Mouse (Mus musculus): ENCODE data around the gene Mup17. TPM values are rescaled to one million over a fixed set of nuclear protein-coding genes. Genes with fewer than 3 reads are reported as not detected.
"Not testable (repeated sequence)": the region's sequence is repeated elsewhere in the genome, so short reads cannot be mapped to it uniquely, and the experiment has no call there.

Gene Mup17
- total RNA-seq (2015): not detected in 2 replicates
- not detected in 2 replicates for total RNA-seq (2017)

DNA sequence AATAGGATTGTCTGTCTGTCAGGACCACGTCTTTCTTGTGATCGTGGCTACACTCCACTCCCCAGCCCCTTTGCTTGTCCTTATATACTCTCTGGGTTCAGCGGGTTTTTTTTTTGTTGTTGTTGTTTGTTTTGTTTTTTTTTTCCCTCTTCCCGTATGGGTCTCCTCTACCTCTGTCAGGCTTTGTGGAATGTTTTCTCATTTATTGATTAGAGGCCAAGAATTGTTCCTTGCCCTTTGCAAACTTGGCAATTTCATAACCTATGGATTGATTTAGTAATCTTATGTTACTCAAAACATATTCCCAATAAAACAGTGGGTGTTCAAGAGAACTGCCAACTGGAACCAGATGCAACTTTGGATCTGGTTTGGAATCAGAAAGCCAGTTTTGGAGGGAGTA, at the start of gene Mup17:
Mup17 (minus strand) TSS at position 101 of the 400 bp plus-strand sequence.
- not testable (repeated sequence) for ATAC-seq (ENCODE audit: poor library complexity, severe bottlenecking)

DNA sequence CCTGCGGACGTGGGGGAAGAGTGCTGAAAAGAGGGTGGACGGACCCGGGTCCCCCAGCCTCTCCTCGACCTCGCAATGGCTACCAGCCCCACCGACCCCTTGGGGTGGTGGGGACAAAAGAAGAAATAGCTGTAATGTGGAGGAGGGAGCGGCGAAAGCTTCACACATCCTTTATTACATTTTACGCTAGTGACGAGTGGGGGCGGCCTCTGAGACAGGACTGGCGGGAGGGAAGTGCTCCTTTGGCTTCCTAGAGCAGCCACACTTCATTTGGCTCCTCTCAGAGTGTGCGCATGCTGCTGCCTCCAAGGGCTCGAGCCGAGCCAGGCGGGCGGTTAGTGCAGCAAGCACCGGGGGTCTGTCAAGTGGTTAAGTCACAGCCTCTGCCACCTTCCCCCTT, 24.1 kb downstream of the Mup17 start:
- ATAC-seq (ENCODE audit: poor library complexity, severe bottlenecking): not testable (repeated sequence)

DNA sequence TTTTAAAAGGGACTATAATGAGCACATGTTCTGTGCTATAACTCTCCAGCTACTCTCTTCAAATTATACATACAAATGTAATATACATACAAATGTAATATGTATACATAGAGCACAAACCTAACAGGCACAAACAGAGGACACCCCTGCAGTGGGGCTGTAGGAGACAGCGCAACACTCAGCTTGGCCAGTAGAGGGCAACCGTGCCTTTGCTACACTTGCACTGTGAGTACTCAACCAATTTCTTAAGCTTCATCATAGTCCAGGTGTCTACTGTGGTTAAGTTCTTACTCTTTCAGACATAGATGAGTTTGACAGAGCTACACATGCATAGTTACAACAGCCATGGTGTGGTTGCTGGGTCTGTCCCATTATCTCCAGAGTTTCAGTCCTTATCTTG, 39.8 kb downstream of the Mup17 start:
- not testable (repeated sequence) for ATAC-seq (ENCODE audit: poor library complexity, severe bottlenecking)

Other genes starting within 250 kb of the Mup17 start
- not detected in 2 replicates for gene Mup15, start 156.1 kb downstream of the Mup17 start, total RNA-seq (2015)
- not detected in 2 replicates for gene Mup15, start 156.1 kb downstream of the Mup17 start, total RNA-seq (2017)
- gene Mup16, start 76.3 kb downstream of the Mup17 start, total RNA-seq (2015): not detected in 2 replicates
- not detected in 2 replicates for gene Mup16, start 76.3 kb downstream of the Mup17 start, total RNA-seq (2017)
- not detected in 2 replicates for gene Mup18, start 78.3 kb upstream of the Mup17 start, total RNA-seq (2015)
- not detected in 2 replicates for gene Mup18, start 78.3 kb upstream of the Mup17 start, total RNA-seq (2017)
- gene Mup19, start 186.4 kb upstream of the Mup17 start, total RNA-seq (2015): not detected in 2 replicates
- gene Mup19, start 186.4 kb upstream of the Mup17 start, total RNA-seq (2017): not detected in 2 replicates
- gene Mup5, start 239.4 kb upstream of the Mup17 start, total RNA-seq (2015): not detected in 2 replicates
- not detected in 2 replicates for gene Mup5, start 239.4 kb upstream of the Mup17 start, total RNA-seq (2017)

Data from megakaryocyte, adult 5-6 weeks (primary cell).